In genomic region chr10:11148446-11148845, GRCm38 (mm10) we compare ENCODE assay signal across 9 mouse cellular contexts. TPM values are rescaled to one million over a fixed set of nuclear protein-coding genes. Genes with fewer than 3 reads are reported as not detected.
DNase-seq lines count a peak whose midpoint lies in the region; ATAC-seq and TF ChIP-seq lines count a peak whose summit lies in the region.
"Had no signal": no experiment of that assay in that cellular context is flagged by ENCODE, and none has a peak within 500 bp of the region (broad histone marks: within the 10 kb centered on the region; RNA-seq: fewer than 3 reads in every experiment).

No protein-coding gene starts in this region.

- no peak for ATAC-seq in heart, embryonic 15.5 days (replicated peaks; ENCODE audit: insufficient number of reproducible peaks, insufficient read depth, low FRiP score, low read depth)
- no peak for ATAC-seq in liver, embryonic 12.5 days
- no peak for ATAC-seq in liver, embryonic 11.5 days (replicated peaks; ENCODE audit: low FRiP score)
- no peak for ATAC-seq in stomach, embryonic 14.5 days (ENCODE audit: insufficient number of reproducible peaks, insufficient read depth, low FRiP score, low read depth)
- no peak for ATAC-seq in stomach, postnatal 0 days (ENCODE audit: low FRiP score, low TSS enrichment)
- ATAC-seq in granulocyte monocyte progenitor cell, adult 5-6 weeks (replicated peaks; ENCODE audit: poor library complexity, severe bottlenecking) = no peak

- H3K27ac ChIP-seq in heart, embryonic 15.5 days = no peak overlapping the region
- no peak overlapping the region for H3K27ac ChIP-seq in liver, embryonic 12.5 days
- H3K27ac ChIP-seq in liver, embryonic 11.5 days (ENCODE audit: low read depth, low read length) = no peak overlapping the region
- no peak overlapping the region for H3K27ac ChIP-seq in stomach, embryonic 14.5 days (ENCODE audit: low read length)
- H3K27ac ChIP-seq in stomach, postnatal 0 days (replicated peaks) = no peak overlapping the region

- WGBS in heart, embryonic 15.5 days = 83% methylated on average over 4 of the region's 4 CpGs
- 66% methylated on average over 4 of the region's 4 CpGs for WGBS in liver, embryonic 12.5 days (ENCODE audit: insufficient replicate concordance)
- WGBS in liver, embryonic 11.5 days = 80% methylated on average over 4 of the region's 4 CpGs
- 61% methylated on average over 4 of the region's 4 CpGs for WGBS in stomach, embryonic 14.5 days
- 52% methylated on average over 4 of the region's 4 CpGs for WGBS in stomach, postnatal 0 days

- peaks cover 21% of the 10 kb centered on the region for H3K4me1 ChIP-seq in heart, embryonic 15.5 days (replicated peaks)
- peaks cover 34% of the 10 kb centered on the region for H3K4me1 ChIP-seq in liver, embryonic 12.5 days
- H3K4me1 ChIP-seq in liver, embryonic 11.5 days (replicated peaks; ENCODE audit: control insufficient read depth, insufficient read depth, low read length) = peaks cover 17% of the 10 kb centered on the region
- H3K4me1 ChIP-seq in stomach, embryonic 14.5 days (ENCODE audit: control insufficient read depth, insufficient read depth, low read length) = peaks cover 10% of the 10 kb centered on the region
- no peaks in the 10 kb centered on the region for H3K4me1 ChIP-seq in stomach, postnatal 0 days (replicated peaks; ENCODE audit: control insufficient read depth, insufficient read depth)

- no peaks in the 10 kb centered on the region for H3K9me3 ChIP-seq in heart, embryonic 15.5 days (replicated peaks)
- no peaks in the 10 kb centered on the region for H3K9me3 ChIP-seq in liver, embryonic 12.5 days (replicated peaks)
- H3K9me3 ChIP-seq in liver, embryonic 11.5 days (ENCODE audit: control insufficient read depth, low read length) = no peaks in the 10 kb centered on the region
- H3K9me3 ChIP-seq in stomach, embryonic 14.5 days (ENCODE audit: control insufficient read depth, low read depth, low read length) = no peaks in the 10 kb centered on the region
- no peaks in the 10 kb centered on the region for H3K9me3 ChIP-seq in stomach, postnatal 0 days (ENCODE audit: control insufficient read depth, low read length)
- H3K9me3 ChIP-seq: forebrain, embryonic 10.5 days had no signal

- no peak overlapping the region for H3K4me3 ChIP-seq in heart, embryonic 15.5 days
- no peak overlapping the region for H3K4me3 ChIP-seq in liver, embryonic 12.5 days
- no peak overlapping the region for H3K4me3 ChIP-seq in liver, embryonic 11.5 days (ENCODE audit: low read depth, low read length)
- 0 out of 2 replicates have a peak overlapping the region, but pooled peaks have one; percentile 92 for H3K4me3 ChIP-seq in stomach, embryonic 14.5 days (ENCODE audit: low read depth, low read length)
- H3K4me3 ChIP-seq in stomach, postnatal 0 days (ENCODE audit: low read depth, low read length) = no peak overlapping the region

- peak overlapping the region; percentile 74 for H3K4me2 ChIP-seq in heart, embryonic 15.5 days
- H3K4me2 ChIP-seq in liver, embryonic 12.5 days = peak overlapping the region; percentile 79
- H3K4me2 ChIP-seq in liver, embryonic 11.5 days = no peak overlapping the region
- H3K4me2 ChIP-seq in stomach, embryonic 14.5 days (replicated peaks; ENCODE audit: low read depth, low read length) = no peak overlapping the region
- H3K4me2 ChIP-seq in stomach, postnatal 0 days (replicated peaks; ENCODE audit: low read depth) = no peak overlapping the region

- no peaks in the 10 kb centered on the region for H3K27me3 ChIP-seq in heart, embryonic 15.5 days
- H3K27me3 ChIP-seq in liver, embryonic 12.5 days (replicated peaks) = no peaks in the 10 kb centered on the region
- no peaks in the 10 kb centered on the region for H3K27me3 ChIP-seq in liver, embryonic 11.5 days (replicated peaks; ENCODE audit: control insufficient read depth, insufficient read depth, low read length)
- no peaks in the 10 kb centered on the region for H3K27me3 ChIP-seq in stomach, embryonic 14.5 days (ENCODE audit: control insufficient read depth, insufficient read depth, low read length)
- no peaks in the 10 kb centered on the region for H3K27me3 ChIP-seq in stomach, postnatal 0 days (ENCODE audit: control insufficient read depth, insufficient read depth, low read length)

- H3K36me3 ChIP-seq in heart, embryonic 15.5 days = peaks cover 19% of the 10 kb centered on the region
- peaks cover 19% of the 10 kb centered on the region for H3K36me3 ChIP-seq in liver, embryonic 12.5 days
- H3K36me3 ChIP-seq in liver, embryonic 11.5 days (ENCODE audit: control insufficient read depth, insufficient read depth, low read length) = peaks cover 2% of the 10 kb centered on the region; the same call in 1 of the 2 replicates
- H3K36me3 ChIP-seq in stomach, embryonic 14.5 days (ENCODE audit: control insufficient read depth, insufficient read depth, low read length) = peaks cover 12% of the 10 kb centered on the region; the same call in 1 of the 2 replicates
- no peaks in the 10 kb centered on the region; the same call in 1 of the 2 replicates for H3K36me3 ChIP-seq in stomach, postnatal 0 days (ENCODE audit: control insufficient read depth, insufficient read depth, low read length)

- no peak overlapping the region for H3K9ac ChIP-seq in heart, embryonic 15.5 days
- no peak overlapping the region for H3K9ac ChIP-seq in liver, embryonic 12.5 days
- H3K9ac ChIP-seq in liver, embryonic 11.5 days (ENCODE audit: low read depth, low read length) = no peak overlapping the region
- H3K9ac ChIP-seq in stomach, embryonic 14.5 days (replicated peaks; ENCODE audit: low read depth, low read length) = no peak overlapping the region
- H3K9ac ChIP-seq in stomach, postnatal 0 days (ENCODE audit: low read length) = no peak overlapping the region

- TF ChIP-seq CTCF in stomach, postnatal 0 days (IDR thresholded peaks at IDR 0.05; ENCODE audit: low read depth) = no peak

- no peak for DNase-seq in heart, adult 9 months (ENCODE audit: low spot score in 2 of 2)
- no peak for DNase-seq in liver, embryonic 11.5 days (ENCODE audit: low spot score)
- no peak for DNase-seq in stomach, postnatal 0 days (ENCODE audit: low spot score)
- DNase-seq in MN1 (ENCODE audit: low spot score) = no peak

- no peak for TF ChIP-seq EP300 in stomach, postnatal 0 days (optimal IDR thresholded peaks at IDR 0.05)

RNA-seq across cellular contexts. Expression of gene Shprh, which starts 0.8 kb away (rescaled TPM):
- polyA plus RNA-seq in heart, embryonic 15.5 days (2015; fragmentation: Nextera tagmentation; extraction: Ambion mirVana) = 9.4 and 10.1 TPM in 2 replicates
- polyA plus RNA-seq in liver, embryonic 12.5 days (2016; fragmentation: Nextera tagmentation; extraction: Ambion mirVana) = 10.1 and 10.5 TPM in 2 replicates
- polyA plus RNA-seq in liver, embryonic 11.5 days (2014; fragmentation: Nextera tagmentation; extraction: Ambion mirVana) = 16.9 and 17.8 TPM in 2 replicates
- 28.9 and 32.0 TPM in 2 replicates for polyA plus RNA-seq in stomach, embryonic 14.5 days (2014; fragmentation: Nextera tagmentation; extraction: Ambion mirVana)
- 5.9 and 6.0 TPM in 2 replicates for polyA plus RNA-seq in stomach, postnatal 0 days (2015; fragmentation: Nextera tagmentation; extraction: Ambion mirVana)
- total RNA-seq in granulocyte monocyte progenitor cell, adult 5-6 weeks (2014; fragmentation: Nextera tagmentation) = 16.3 and 18.0 TPM in 2 replicates
- 20.6 and 24.6 TPM in 2 replicates for total RNA-seq in granulocyte monocyte progenitor cell, adult 5-6 weeks (2017)

Comparison
In these comparisons a context has a peak if more than half of its experiments do, and no peak if none do; other contexts are left out.
1. H3K4me2 ChIP-seq: peak in heart, embryonic 15.5 days (single experiment) and liver, embryonic 12.5 days (single experiment); none in liver, embryonic 11.5 days (single experiment), stomach, embryonic 14.5 days (single experiment) and stomach, postnatal 0 days (single experiment).